Mouse (Mus musculus) mesoderm, embryonic 11.5 days (tissue): ENCODE measurements at regions not wholly inside any gene's neighbourhood (a gene's known extent, or its start where the extent isn't known, plus 50 kb on each side); places are given as distances from the start of the nearest gene placed in this dataset.

Experiments
- DNase-seq: peaks from one replicate; pipeline ENCODE4 v3.0.0-alpha.2; 2012; ENCODE audit warnings: low read depth, low spot score

DNA sequence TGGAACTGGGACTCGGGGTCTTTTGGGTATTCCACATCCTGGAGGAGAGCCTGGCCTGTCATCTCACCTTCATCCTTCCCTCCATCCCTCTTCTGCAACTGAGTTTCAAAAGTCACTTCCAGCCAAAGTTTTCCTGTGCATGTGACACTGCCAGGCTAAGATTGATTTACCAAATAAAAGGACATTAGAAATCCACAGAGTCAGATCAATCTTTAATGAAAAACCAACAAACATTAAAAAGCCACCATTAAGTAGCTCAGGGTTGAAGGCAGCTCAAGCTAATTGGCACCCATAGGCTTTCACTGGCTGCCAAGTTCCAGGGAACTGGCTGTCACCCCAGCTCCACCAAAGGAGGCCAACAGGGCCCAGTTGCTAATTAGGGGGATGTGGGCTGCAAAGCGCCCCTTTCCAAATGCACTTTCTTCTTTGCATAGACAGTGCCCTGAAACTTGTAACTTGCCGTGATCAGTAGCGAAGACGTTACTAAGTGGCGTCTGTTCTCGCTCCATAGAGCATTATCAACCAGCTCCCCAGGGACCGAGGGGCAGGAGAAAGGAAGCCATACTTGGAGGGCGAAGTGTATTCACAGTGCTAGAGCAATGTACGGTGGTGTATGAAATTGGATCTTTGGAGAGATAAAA, 464.6 kb upstream of the Gm19410 start:
- DNase-seq, result no peak

DNA sequence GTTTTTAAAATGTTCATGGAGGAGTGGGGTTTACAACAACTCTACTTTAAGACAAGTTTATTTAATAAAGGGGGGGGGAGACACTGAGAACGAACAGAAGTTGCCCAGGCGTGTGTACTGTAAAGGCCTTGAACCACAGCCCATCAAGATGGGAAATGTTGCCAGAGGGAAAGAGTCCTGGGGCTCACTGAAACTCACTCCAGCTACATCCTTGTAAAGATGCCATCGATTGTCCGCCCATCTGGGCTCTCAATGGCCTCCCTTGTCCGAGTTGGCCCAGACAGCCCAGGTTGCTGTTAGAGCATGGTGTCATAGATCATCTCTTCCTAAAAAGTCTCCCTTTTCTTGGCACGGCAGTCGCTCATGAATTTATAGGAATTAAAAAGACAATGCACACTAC, 462.7 kb upstream of the Gm19410 start:
- DNase-seq, result no peak

DNA sequence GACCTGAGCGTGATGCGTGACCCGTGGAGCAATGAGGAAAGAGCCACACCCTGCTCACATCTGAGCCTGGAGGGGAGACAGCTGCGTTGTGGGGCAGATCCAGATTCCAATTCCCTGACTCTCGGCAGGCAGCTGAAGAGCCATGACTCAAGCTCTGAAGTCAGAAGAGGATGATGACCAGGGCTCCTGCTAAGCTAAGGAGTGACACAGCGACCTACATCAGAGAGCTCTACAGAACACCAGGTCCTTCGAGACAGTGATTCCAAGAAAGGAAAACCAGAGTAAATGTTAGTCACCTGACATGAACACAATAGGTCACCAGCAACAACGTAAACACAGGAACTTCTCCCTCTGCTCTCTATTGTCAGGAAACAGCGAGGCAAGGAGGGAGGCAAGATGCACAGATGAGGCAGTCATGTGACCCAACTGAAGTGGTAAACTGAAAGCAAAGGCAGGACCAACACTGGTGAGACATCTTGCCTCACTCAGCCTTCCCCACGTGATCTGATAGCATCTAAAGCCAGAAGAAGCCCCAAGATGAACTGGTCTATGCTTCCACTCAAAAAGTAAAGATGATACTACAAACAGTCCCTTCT, 444.2 kb upstream of the Gm19410 start:
- no peak for DNase-seq

DNA sequence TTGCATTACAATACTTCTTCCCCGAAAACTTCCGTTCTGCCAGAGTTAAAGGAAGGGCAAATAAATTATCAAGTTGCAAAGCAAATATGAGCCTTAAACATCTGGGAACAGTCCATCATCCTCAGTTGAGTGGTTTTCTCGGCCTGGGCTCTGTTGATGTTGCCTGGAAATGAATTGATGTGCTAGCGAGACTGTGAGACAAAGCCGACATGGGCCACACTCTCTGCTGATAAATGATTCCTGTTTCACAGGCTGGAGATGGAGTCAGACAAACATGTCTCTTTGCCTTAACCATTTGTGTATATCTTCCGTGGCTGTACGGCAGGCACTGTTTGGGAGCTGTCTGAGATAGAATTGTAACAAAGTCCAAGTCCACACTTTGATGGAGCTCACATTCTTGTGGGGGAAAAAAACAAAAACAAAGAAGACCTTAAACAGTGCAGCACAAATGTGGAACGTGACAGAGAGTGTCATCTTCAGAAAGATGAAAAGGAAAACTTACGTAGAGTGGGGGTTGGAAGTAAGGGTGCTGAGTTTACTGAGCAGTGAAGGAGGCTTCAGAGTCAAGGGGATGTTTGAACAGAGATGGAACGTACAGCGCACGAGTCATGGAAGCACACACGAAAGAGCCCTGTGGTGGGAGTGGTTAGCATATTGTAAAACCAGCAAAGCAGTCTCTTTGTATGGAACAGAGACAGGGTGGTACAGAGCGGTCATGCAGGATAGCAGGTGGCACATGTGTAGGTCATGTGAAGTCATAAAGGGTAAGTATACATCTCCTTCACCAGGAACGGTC, 442.2 kb upstream of the Gm19410 start:
- DNase-seq, result peak; percentile 66
